Mouse (Mus musculus): ENCODE measurements around the gene Krt20.

GRCm38 (mm10) chr11:99398832-99399231 lies 39.1 kb downstream of the Krt20 start:
- TF ChIP-seq CTCF (IDR thresholded peaks at IDR 0.05; ENCODE audit: low read depth, low read length) (no peak), EP300 (IDR thresholded peaks at IDR 0.05; ENCODE audit: insufficient read depth, low read depth, low read length) (no peak), POLR2A (IDR thresholded peaks at IDR 0.05; ENCODE audit: insufficient read depth, low read length) (no peak)

Measured in ES-Bruce4 (cell line).